Mouse (Mus musculus): ENCODE measurements at regions not wholly inside any gene's neighbourhood (a gene's known extent, or its start where the extent isn't known, plus 50 kb on each side); places are given as distances from the start of the nearest gene placed in this dataset.

DNA sequence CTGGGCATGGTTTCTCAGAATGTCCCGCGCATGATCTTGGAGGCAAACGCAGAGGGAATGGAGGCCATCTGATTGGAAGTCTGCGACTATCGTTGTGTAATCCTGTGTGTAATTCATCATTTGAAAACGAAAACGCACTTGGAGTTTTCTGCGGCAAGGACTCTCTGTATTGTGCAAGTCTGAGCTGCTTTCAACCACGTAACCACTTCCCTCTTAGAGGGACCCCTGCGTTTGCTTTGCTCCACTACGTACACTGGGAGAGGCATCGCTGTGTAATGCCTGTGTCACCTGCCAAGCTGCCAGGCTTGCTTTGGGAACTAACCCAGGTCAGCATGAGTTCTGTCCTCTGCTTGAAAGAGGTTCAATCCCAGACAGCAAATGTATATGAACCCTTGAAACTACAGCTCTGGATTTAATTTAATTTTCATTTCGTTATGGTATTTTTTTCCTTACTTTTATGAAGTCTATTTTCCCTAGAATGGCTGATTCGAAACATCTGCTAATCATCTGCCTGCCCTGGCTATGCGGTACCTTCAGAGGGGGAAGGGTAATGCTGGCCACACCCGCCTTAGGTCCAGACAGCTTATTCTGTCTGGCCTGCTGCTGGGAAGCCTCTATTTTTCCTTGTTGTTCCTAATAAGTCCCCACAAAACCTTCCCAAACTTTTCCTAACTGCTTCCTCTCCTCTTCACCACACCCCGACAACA is 65.2 kb downstream of the Ptgs2 start:
- no peak for TF ChIP-seq EP300 (IDR thresholded peaks at IDR 0.05; ENCODE audit: low read depth)
- no peak for TF ChIP-seq CTCF (IDR thresholded peaks at IDR 0.05; ENCODE audit: low read depth)

Measured in liver, postnatal 0 days (tissue).